Mouse (Mus musculus): ENCODE results near the gene Dok1.

- TF ChIP-seq CTCF (IDR thresholded peaks at IDR 0.05; ENCODE audit: low read depth) (no peak), EP300 (IDR thresholded peaks at IDR 0.05; ENCODE audit: low read depth) (no peak)
Measured at GRCm38 (mm10) chr6:83003850-83004249, 29.4 kb downstream of the Dok1 start.
